Mouse (Mus musculus) large intestine, adult 2 months (tissue): ENCODE results near the gene Gabrb3. TPM values are rescaled to one million over a fixed set of nuclear protein-coding genes. Genes with fewer than 3 reads are reported as not detected.

Experiments used
- DNase-seq: peaks from one replicate; pipeline ENCODE4 v3.0.0-alpha.2; 2012; ENCODE audit warnings: low read depth, low spot score
- WGBS: fragments of 180-500 bp; shearing (Covaris S2); methylation state at CpG from one replicate; pipeline ENCODE4 v1.1.7; 2018; 5-methylcytosine and 5-hydroxymethylcytosine counted together
- polyA plus RNA-seq: library from polyadenylated mRNA; depleted of rRNA; stranded (reverse); fragments of >200 nt; gene quantifications from 2 replicates; pipeline ENCODE4 v1.2.3, GENCODE M21; 2012

The Gabrb3 gene
- polyA plus RNA-seq, 1 experiment: 0.14 TPM

- WGBS: 25% methylated on average over 3 of the region's 3 CpGs
- DNase-seq: no peak
Observed at GRCm38 (mm10) chr7:57512955-57513354, 93.5 kb downstream of the Gabrb3 start.

- no peak for DNase-seq
- WGBS: 77% methylated on average over 4 of the region's 4 CpGs
Observed at GRCm38 (mm10) chr7:57529451-57529850, 110.0 kb downstream of the Gabrb3 start.

- DNase-seq: no peak
- WGBS: 90% methylated on average over 8 of the region's 8 CpGs
Observed at GRCm38 (mm10) chr7:57529954-57530353, 110.5 kb downstream of the Gabrb3 start.

- DNase-seq: no peak
- 75% methylated on average over 10 of the region's 10 CpGs for WGBS
Observed at GRCm38 (mm10) chr7:57532676-57533075, 113.2 kb downstream of the Gabrb3 start.

GRCm38 (mm10) chr7:57538565-57538964, 119.1 kb downstream of the Gabrb3 start:
- no peak for DNase-seq
- 27% methylated on average over 7 of the region's 7 CpGs for WGBS

GRCm38 (mm10) chr7:57560732-57561436, 141.4 kb downstream of the Gabrb3 start:
- no peak for DNase-seq

GRCm38 (mm10) chr7:57564403-57564802, 144.9 kb downstream of the Gabrb3 start:
- DNase-seq: no peak
- 89% methylated on average over 12 of the region's 12 CpGs for WGBS

More at GRCm38 (mm10) chr7:57560732-57561436, 141.4 kb downstream of the Gabrb3 start:
- 43% methylated on average over 3 of the region's 3 CpGs for WGBS

GRCm38 (mm10) chr7:57590451-57591248, 171.2 kb downstream of the Gabrb3 start:
- DNase-seq: no peak
- WGBS: 3% methylated on average over 71 of the region's 74 CpGs

GRCm38 (mm10) chr7:57591249-57591577, 171.7 kb downstream of the Gabrb3 start:
- no peak for DNase-seq
- WGBS: 2% methylated on average over 34 of the region's 34 CpGs

- DNase-seq: no peak
- 3% methylated on average over 56 of the region's 56 CpGs for WGBS
Observed at GRCm38 (mm10) chr7:57591578-57592431, 172.3 kb downstream of the Gabrb3 start.

- DNase-seq: no peak
- 51% methylated on average over 5 of the region's 5 CpGs for WGBS
Observed at GRCm38 (mm10) chr7:57597341-57597740, 177.8 kb downstream of the Gabrb3 start.

- no peak for DNase-seq
- 38% methylated on average over 3 of the region's 3 CpGs for WGBS
Observed at GRCm38 (mm10) chr7:57618697-57619096, 199.2 kb downstream of the Gabrb3 start.

GRCm38 (mm10) chr7:57620036-57620435, 200.5 kb downstream of the Gabrb3 start:
- WGBS: 85% methylated on average over 2 of the region's 2 CpGs
- no peak for DNase-seq

- no peak for DNase-seq
- WGBS: 68% methylated on average over 4 of the region's 4 CpGs
Observed at GRCm38 (mm10) chr7:57623718-57624117, 204.2 kb downstream of the Gabrb3 start.

GRCm38 (mm10) chr7:57635026-57635425, 215.5 kb downstream of the Gabrb3 start:
- no peak for DNase-seq
- WGBS: 53% methylated on average over 4 of the region's 4 CpGs

GRCm38 (mm10) chr7:57635687-57636086, 216.2 kb downstream of the Gabrb3 start:
- 34% methylated on average over 4 of the region's 4 CpGs for WGBS
- no peak for DNase-seq

- DNase-seq: no peak
- WGBS: 51% methylated on average over 1 of the region's 1 CpGs
Observed at GRCm38 (mm10) chr7:57640796-57641195, 221.3 kb downstream of the Gabrb3 start.

GRCm38 (mm10) chr7:57647345-57647744, 227.9 kb downstream of the Gabrb3 start:
- DNase-seq: no peak
- WGBS: 91% methylated on average over 2 of the region's 2 CpGs

- DNase-seq: no peak
- WGBS: 82% methylated on average over 4 of the region's 4 CpGs
Observed at GRCm38 (mm10) chr7:57648136-57648755, 228.8 kb downstream of the Gabrb3 start.

- DNase-seq: no peak
- WGBS: 83% methylated on average over 6 of the region's 6 CpGs
Observed at GRCm38 (mm10) chr7:57677352-57677751, 257.9 kb downstream of the Gabrb3 start.
